8 mouse cellular contexts compared by ENCODE assay signal in the genomic region with DNA sequence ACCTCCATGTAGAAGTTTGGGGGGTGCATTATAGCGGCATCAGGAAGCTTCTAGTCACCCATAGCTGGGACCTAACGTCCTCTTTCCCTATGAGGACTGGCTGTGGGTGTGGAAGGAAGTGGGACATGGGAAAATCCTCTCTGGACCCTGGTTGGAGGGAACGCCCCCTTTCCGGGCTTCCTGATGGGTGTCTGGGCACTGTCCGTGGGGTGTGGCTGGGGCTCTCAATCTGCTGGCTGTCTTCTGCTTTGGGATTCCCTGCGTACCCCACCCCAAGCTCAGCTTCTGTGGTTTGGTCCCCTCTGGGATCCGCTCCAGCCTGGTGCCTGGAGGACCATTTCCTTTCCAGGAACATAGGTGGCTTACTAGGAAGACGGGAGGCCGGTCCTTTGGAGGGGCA. TPM values are rescaled to one million over a fixed set of nuclear protein-coding genes. Genes with fewer than 3 reads are reported as not detected.
DNase-seq lines count a peak whose midpoint lies in the region; ATAC-seq and TF ChIP-seq lines count a peak whose summit lies in the region.

No protein-coding gene starts in this region.

- H3K9ac ChIP-seq in heart, embryonic 13.5 days: peak overlapping the region; percentile 96
- H3K9ac ChIP-seq in liver, embryonic 14.5 days (replicated peaks): peak overlapping the region; percentile 89
- H3K9ac ChIP-seq in stomach, embryonic 15.5 days: peak overlapping the region; percentile 29; the same call in 1 of the 2 replicates

- no peak for TF ChIP-seq EP300 in liver, embryonic 14.5 days (IDR thresholded peaks at IDR 0.05; ENCODE audit: low read depth)

- H3K4me2 ChIP-seq in heart, embryonic 13.5 days: peak overlapping the region; percentile 96
- peak overlapping the region; percentile 87 for H3K4me2 ChIP-seq in liver, embryonic 14.5 days (ENCODE audit: low read depth)
- H3K4me2 ChIP-seq in stomach, embryonic 15.5 days: peak overlapping the region; percentile 88

- DNase-seq in liver, embryonic 14.5 days (ENCODE audit: low read depth in 3 of 3, low spot score in 3 of 3): no peak
- DNase-seq in frontal cortex, postnatal 36 days (ENCODE audit: low spot score in 2 of 2): no peak
- no peak for DNase-seq in ovary, postnatal 10 days (ENCODE audit: low spot score)
- DNase-seq in retina, postnatal 1 day: no peak

- no peaks in the 10 kb centered on the region for H3K9me3 ChIP-seq in megakaryocyte, embryonic 14.5 days
- H3K9me3 ChIP-seq in heart, embryonic 13.5 days: no peaks in the 10 kb centered on the region
- no peaks in the 10 kb centered on the region for H3K9me3 ChIP-seq in liver, embryonic 14.5 days (ENCODE audit: control insufficient read depth, low read length)
- H3K9me3 ChIP-seq in stomach, embryonic 15.5 days: no peaks in the 10 kb centered on the region

- H3K4me3 ChIP-seq in megakaryocyte, embryonic 14.5 days (replicated peaks): peak overlapping the region; percentile 95
- H3K4me3 ChIP-seq in heart, embryonic 13.5 days: peak overlapping the region; percentile 91
- H3K4me3 ChIP-seq in liver, embryonic 14.5 days (ENCODE audit: insufficient read depth in 1 of 2, low read depth in 2 of 2, low read length in 2 of 2): peak overlapping the region; percentile 75 to 76
- H3K4me3 ChIP-seq in stomach, embryonic 15.5 days (replicated peaks): peak overlapping the region; percentile 81

- TF ChIP-seq CTCF in liver, embryonic 14.5 days (IDR thresholded peaks at IDR 0.05; ENCODE audit: low read depth): no peak

- peaks cover 21% of the 10 kb centered on the region for H3K27me3 ChIP-seq in megakaryocyte, embryonic 14.5 days (replicated peaks)
- no peaks in the 10 kb centered on the region for H3K27me3 ChIP-seq in heart, embryonic 13.5 days (replicated peaks)
- H3K27me3 ChIP-seq in liver, embryonic 14.5 days (ENCODE audit: control insufficient read depth, insufficient read depth, low read length): no peaks in the 10 kb centered on the region; the same call in none of the 2 replicates
- no peaks in the 10 kb centered on the region for H3K27me3 ChIP-seq in stomach, embryonic 15.5 days (replicated peaks)

- H3K36me3 ChIP-seq in megakaryocyte, embryonic 14.5 days (replicated peaks; ENCODE audit: low read length): peaks cover 45% of the 10 kb centered on the region
- H3K36me3 ChIP-seq in heart, embryonic 13.5 days: peaks cover 25% of the 10 kb centered on the region
- H3K36me3 ChIP-seq in liver, embryonic 14.5 days (replicated peaks; ENCODE audit: control insufficient read depth, insufficient read depth, low read depth): peaks cover 5% of the 10 kb centered on the region
- no peaks in the 10 kb centered on the region for H3K36me3 ChIP-seq in stomach, embryonic 15.5 days

- H3K27ac ChIP-seq in heart, embryonic 13.5 days (replicated peaks): peak overlapping the region; percentile 29
- no peak overlapping the region for H3K27ac ChIP-seq in liver, embryonic 14.5 days
- H3K27ac ChIP-seq in stomach, embryonic 15.5 days: peak overlapping the region; percentile 27; the same call in 1 of the 2 replicates

- ATAC-seq in megakaryocyte, adult 5-6 weeks (ENCODE audit: poor library complexity, severe bottlenecking): no peak
- no peak for ATAC-seq in heart, embryonic 13.5 days (ENCODE audit: extremely low read depth, insufficient number of reproducible peaks, low FRiP score, low TSS enrichment)
- no peak for ATAC-seq in liver, embryonic 14.5 days (ENCODE audit: insufficient read depth)
- no peak for ATAC-seq in stomach, embryonic 15.5 days (ENCODE audit: insufficient read depth, low FRiP score, low read depth)

- peaks cover 66% of the 10 kb centered on the region for H3K4me1 ChIP-seq in megakaryocyte, embryonic 14.5 days
- H3K4me1 ChIP-seq in heart, embryonic 13.5 days: peaks cover 74% of the 10 kb centered on the region
- peaks cover 33 to 47% of the 10 kb centered on the region in 2 experiments for H3K4me1 ChIP-seq in liver, embryonic 14.5 days (replicated peaks; ENCODE audit: control insufficient read depth in 2 of 2, insufficient read depth in 2 of 2, low read length in 1 of 2)
- peaks cover 54% of the 10 kb centered on the region for H3K4me1 ChIP-seq in stomach, embryonic 15.5 days

- WGBS in heart, embryonic 13.5 days: 56% methylated on average over 9 of the region's 9 CpGs
- WGBS in liver, embryonic 14.5 days (ENCODE audit: insufficient replicate concordance): 78% methylated on average over 9 of the region's 9 CpGs
- 73% methylated on average over 9 of the region's 9 CpGs for WGBS in stomach, embryonic 15.5 days

RNA-seq across cellular contexts. Expression of a gene that starts 1.7 kb away (rescaled TPM):
- 34.7 and 93.3 TPM in 2 replicates for polyA plus RNA-seq in megakaryocyte, embryonic 14.5 days (2012; ENCODE audit: insufficient read depth, low replicate concordance)
- total RNA-seq in megakaryocyte, adult 5-6 weeks (2015): 77.1 and 79.0 TPM in 2 replicates
- 79.7 and 97.2 TPM in 2 replicates for total RNA-seq in megakaryocyte, adult 5-6 weeks (2017)
- 79.6 and 80.3 TPM in 2 replicates for polyA plus RNA-seq in heart, embryonic 13.5 days (2015; fragmentation: Nextera tagmentation; extraction: Ambion mirVana)
- polyA plus RNA-seq in liver, embryonic 14.5 days (2012; rRNA removed): 25.9 and 26.5 TPM in 2 replicates
- 23.4 and 26.2 TPM in 2 replicates for polyA plus RNA-seq in liver, embryonic 14.5 days (2014; fragmentation: Nextera tagmentation; extraction: Ambion mirVana)
- polyA plus RNA-seq in stomach, embryonic 15.5 days (2015; fragmentation: Nextera tagmentation; extraction: Ambion mirVana): 125 and 130 TPM in 2 replicates

RNA-seq across cellular contexts. Expression of a gene that starts 26.8 kb away (rescaled TPM):
- polyA plus RNA-seq in megakaryocyte, embryonic 14.5 days (2012; ENCODE audit: insufficient read depth, low replicate concordance): not detected in 2 replicates
- not detected in 2 replicates for total RNA-seq in megakaryocyte, adult 5-6 weeks (2015)
- total RNA-seq in megakaryocyte, adult 5-6 weeks (2017): not detected in 2 replicates
- not detected in 2 replicates for polyA plus RNA-seq in heart, embryonic 13.5 days (2015; fragmentation: Nextera tagmentation; extraction: Ambion mirVana)
- polyA plus RNA-seq in liver, embryonic 14.5 days (2012; rRNA removed): not detected in 2 replicates
- not detected in 2 replicates for polyA plus RNA-seq in liver, embryonic 14.5 days (2014; fragmentation: Nextera tagmentation; extraction: Ambion mirVana)
- polyA plus RNA-seq in stomach, embryonic 15.5 days (2015; fragmentation: Nextera tagmentation; extraction: Ambion mirVana): 0.42 and 0.79 TPM in 2 replicates

RNA-seq across cellular contexts. Expression of a gene that starts 47.0 kb away (rescaled TPM):
- not detected in 2 replicates for polyA plus RNA-seq in megakaryocyte, embryonic 14.5 days (2012; ENCODE audit: insufficient read depth, low replicate concordance)
- total RNA-seq in megakaryocyte, adult 5-6 weeks (2015): not detected in 2 replicates
- not detected in 2 replicates for total RNA-seq in megakaryocyte, adult 5-6 weeks (2017)
- polyA plus RNA-seq in heart, embryonic 13.5 days (2015; fragmentation: Nextera tagmentation; extraction: Ambion mirVana): not detected in 2 replicates
- polyA plus RNA-seq in liver, embryonic 14.5 days (2012; rRNA removed): not detected in 2 replicates
- not detected in 2 replicates for polyA plus RNA-seq in liver, embryonic 14.5 days (2014; fragmentation: Nextera tagmentation; extraction: Ambion mirVana)
- polyA plus RNA-seq in stomach, embryonic 15.5 days (2015; fragmentation: Nextera tagmentation; extraction: Ambion mirVana): 475 and 519 TPM in 2 replicates

Comparison
In these comparisons a context has a peak if more than half of its experiments do, and no peak if none do; other contexts are left out.
1. H3K9ac ChIP-seq: peak in every context shown above with its lines; median percentile 96 in heart, embryonic 13.5 days; 89 in liver, embryonic 14.5 days; 29 in stomach, embryonic 15.5 days.
2. RNA of a gene that starts 47.0 kb away (polyA plus RNA-seq): 475 to 519 TPM in stomach, embryonic 15.5 days; not detected in heart, embryonic 13.5 days, not detected in megakaryocyte, embryonic 14.5 days and not detected in liver, embryonic 14.5 days; every median in the first group is over 100 times any median in the second.
3. Peak in every context shown above with its lines, with median percentiles within 50 percentile points of each other: H3K4me3 ChIP-seq and H3K4me2 ChIP-seq.